Mouse (Mus musculus): ENCODE measurements around the gene Oit1. TPM values are rescaled to one million over a fixed set of nuclear protein-coding genes. Genes with fewer than 3 reads are reported as not detected.
A peak's percentile ranks its signal among the peaks of the same experiment; 100 is the strongest.

The Oit1 gene
- polyA plus RNA-seq, 1 experiment from 2014 or later: not detected

GRCm38 (mm10) chr14:8345566-8345965 lies 33.0 kb downstream of the Oit1 start:
- Histone ChIP-seq H3K9me3 (ENCODE audit: control insufficient read depth, low read length) (no peaks in the 10 kb centered on the region), H3K27ac (ENCODE audit: low read depth, low read length) (no peak overlapping the region), H3K4me3 (ENCODE audit: low read length) (no peak overlapping the region), H3K36me3 (ENCODE audit: control insufficient read depth, insufficient read depth, low read length) (no peaks in the 10 kb centered on the region), H3K9ac (ENCODE audit: low read depth, low read length) (no peak overlapping the region), H3K4me2 (ENCODE audit: low read length) (no peak overlapping the region), H3K27me3 (replicated peaks; ENCODE audit: control insufficient read depth, insufficient read depth, low read length) (no peaks in the 10 kb centered on the region), H3K4me1 (ENCODE audit: control insufficient read depth, insufficient read depth, low read depth, low read length) (no peaks in the 10 kb centered on the region)
- 64% methylated on average over 4 of the region's 4 CpGs for WGBS
- no peak for ATAC-seq

GRCm38 (mm10) chr14:8342509-8343106 lies 35.9 kb downstream of the Oit1 start:
- Histone ChIP-seq H3K4me2 (ENCODE audit: low read length) (no peak overlapping the region), H3K9me3 (ENCODE audit: control insufficient read depth, low read length) (no peaks in the 10 kb centered on the region), H3K36me3 (ENCODE audit: control insufficient read depth, insufficient read depth, low read length) (no peaks in the 10 kb centered on the region), H3K27ac (ENCODE audit: low read depth, low read length) (no peak overlapping the region), H3K4me1 (ENCODE audit: control insufficient read depth, insufficient read depth, low read depth, low read length) (no peaks in the 10 kb centered on the region), H3K4me3 (ENCODE audit: low read length) (no peak overlapping the region), H3K9ac (ENCODE audit: low read depth, low read length) (no peak overlapping the region), H3K27me3 (replicated peaks; ENCODE audit: control insufficient read depth, insufficient read depth, low read length) (no peaks in the 10 kb centered on the region)
- 56% methylated on average over 5 of the region's 5 CpGs for WGBS
- ATAC-seq: peak; percentile 46; the same call in 1 of the 2 replicates

- Histone ChIP-seq H3K9me3 (ENCODE audit: control insufficient read depth, low read length) (no peaks in the 10 kb centered on the region), H3K4me2 (ENCODE audit: low read length) (no peak overlapping the region), H3K27me3 (replicated peaks; ENCODE audit: control insufficient read depth, insufficient read depth, low read length) (no peaks in the 10 kb centered on the region), H3K4me3 (ENCODE audit: low read length) (no peak overlapping the region), H3K36me3 (ENCODE audit: control insufficient read depth, insufficient read depth, low read length) (no peaks in the 10 kb centered on the region), H3K4me1 (ENCODE audit: control insufficient read depth, insufficient read depth, low read depth, low read length) (no peaks in the 10 kb centered on the region), H3K27ac (ENCODE audit: low read depth, low read length) (no peak overlapping the region), H3K9ac (ENCODE audit: low read depth, low read length) (no peak overlapping the region)
- WGBS: 68% methylated on average over 4 of the region's 4 CpGs
- ATAC-seq: no peak
Measured at GRCm38 (mm10) chr14:8340226-8340625, 38.3 kb downstream of the Oit1 start.

- H3K36me3 ChIP-seq (ENCODE audit: control insufficient read depth, insufficient read depth, low read length): no peaks in the 10 kb centered on the region
- no peak overlapping the region for H3K4me2 ChIP-seq (ENCODE audit: low read length)
- no peaks in the 10 kb centered on the region for H3K9me3 ChIP-seq (ENCODE audit: control insufficient read depth, low read length)
- H3K27ac ChIP-seq (ENCODE audit: low read depth, low read length): no peak overlapping the region
- H3K4me3 ChIP-seq (ENCODE audit: low read length): no peak overlapping the region
- H3K9ac ChIP-seq (ENCODE audit: low read depth, low read length): no peak overlapping the region
- H3K4me1 ChIP-seq (ENCODE audit: control insufficient read depth, insufficient read depth, low read depth, low read length): no peaks in the 10 kb centered on the region; the same call in 1 of the 2 replicates
- 47% methylated on average over 10 of the region's 10 CpGs for WGBS
- ATAC-seq: no peak
- no peaks in the 10 kb centered on the region for H3K27me3 ChIP-seq (replicated peaks; ENCODE audit: control insufficient read depth, insufficient read depth, low read length)
Measured at GRCm38 (mm10) chr14:8335947-8336346, 42.6 kb downstream of the Oit1 start.

GRCm38 (mm10) chr14:8334511-8334910 lies 44.0 kb downstream of the Oit1 start:
- no peaks in the 10 kb centered on the region for H3K36me3 ChIP-seq (ENCODE audit: control insufficient read depth, insufficient read depth, low read length)
- no peaks in the 10 kb centered on the region for H3K27me3 ChIP-seq (replicated peaks; ENCODE audit: control insufficient read depth, insufficient read depth, low read length)
- H3K4me2 ChIP-seq (ENCODE audit: low read length): no peak overlapping the region
- no peaks in the 10 kb centered on the region for H3K9me3 ChIP-seq (ENCODE audit: control insufficient read depth, low read length)
- no peak overlapping the region for H3K27ac ChIP-seq (ENCODE audit: low read depth, low read length)
- no peak overlapping the region for H3K4me3 ChIP-seq (ENCODE audit: low read length)
- peaks cover 4% of the 10 kb centered on the region for H3K4me1 ChIP-seq (ENCODE audit: control insufficient read depth, insufficient read depth, low read depth, low read length)
- 72% methylated on average over 3 of the region's 3 CpGs for WGBS
- H3K9ac ChIP-seq (ENCODE audit: low read depth, low read length): no peak overlapping the region
- ATAC-seq: no peak

- Histone ChIP-seq H3K4me2 (ENCODE audit: low read length) (no peak overlapping the region), H3K4me1 (ENCODE audit: control insufficient read depth, insufficient read depth, low read depth, low read length) (peaks cover 8% of the 10 kb centered on the region), H3K4me3 (ENCODE audit: low read length) (no peak overlapping the region), H3K9me3 (ENCODE audit: control insufficient read depth, low read length) (no peaks in the 10 kb centered on the region), H3K27ac (ENCODE audit: low read depth, low read length) (no peak overlapping the region), H3K36me3 (ENCODE audit: control insufficient read depth, insufficient read depth, low read length) (no peaks in the 10 kb centered on the region), H3K9ac (ENCODE audit: low read depth, low read length) (no peak overlapping the region), H3K27me3 (replicated peaks; ENCODE audit: control insufficient read depth, insufficient read depth, low read length) (no peaks in the 10 kb centered on the region)
- no peak for ATAC-seq
- 88% methylated on average over 11 of the region's 11 CpGs for WGBS
Measured at GRCm38 (mm10) chr14:8332314-8333252, 46.0 kb downstream of the Oit1 start.

GRCm38 (mm10) chr14:8331307-8331905 lies 47.1 kb downstream of the Oit1 start:
- no peak overlapping the region for H3K4me3 ChIP-seq (ENCODE audit: low read length)
- no peak overlapping the region for H3K9ac ChIP-seq (ENCODE audit: low read depth, low read length)
- no peaks in the 10 kb centered on the region for H3K9me3 ChIP-seq (ENCODE audit: control insufficient read depth, low read length)
- no peak overlapping the region for H3K27ac ChIP-seq (ENCODE audit: low read depth, low read length)
- ATAC-seq: no peak
- H3K27me3 ChIP-seq (replicated peaks; ENCODE audit: control insufficient read depth, insufficient read depth, low read length): no peaks in the 10 kb centered on the region
- no peaks in the 10 kb centered on the region for H3K36me3 ChIP-seq (ENCODE audit: control insufficient read depth, insufficient read depth, low read length)
- no peak overlapping the region for H3K4me2 ChIP-seq (ENCODE audit: low read length)
- H3K4me1 ChIP-seq (ENCODE audit: control insufficient read depth, insufficient read depth, low read depth, low read length): peaks cover 8% of the 10 kb centered on the region
- 69% methylated on average over 14 of the region's 14 CpGs for WGBS

- H3K36me3 ChIP-seq (ENCODE audit: control insufficient read depth, insufficient read depth, low read length): no peaks in the 10 kb centered on the region
- H3K4me2 ChIP-seq (ENCODE audit: low read length): no peak overlapping the region
- no peaks in the 10 kb centered on the region for H3K27me3 ChIP-seq (replicated peaks; ENCODE audit: control insufficient read depth, insufficient read depth, low read length)
- H3K9me3 ChIP-seq (ENCODE audit: control insufficient read depth, low read length): no peaks in the 10 kb centered on the region
- H3K27ac ChIP-seq (ENCODE audit: low read depth, low read length): no peak overlapping the region
- WGBS: 66% methylated on average over 6 of the region's 6 CpGs
- H3K4me3 ChIP-seq (ENCODE audit: low read length): no peak overlapping the region
- no peak for ATAC-seq
- no peak overlapping the region for H3K9ac ChIP-seq (ENCODE audit: low read depth, low read length)
- peaks cover 8% of the 10 kb centered on the region for H3K4me1 ChIP-seq (ENCODE audit: control insufficient read depth, insufficient read depth, low read depth, low read length)
Measured at GRCm38 (mm10) chr14:8330390-8330789, 48.2 kb downstream of the Oit1 start.

GRCm38 (mm10) chr14:8329552-8329951 lies 49.0 kb downstream of the Oit1 start:
- no peak overlapping the region for H3K9ac ChIP-seq (ENCODE audit: low read depth, low read length)
- H3K36me3 ChIP-seq (ENCODE audit: control insufficient read depth, insufficient read depth, low read length): no peaks in the 10 kb centered on the region
- no peak overlapping the region for H3K4me2 ChIP-seq (ENCODE audit: low read length)
- 23% methylated on average over 4 of the region's 4 CpGs for WGBS
- no peak overlapping the region for H3K4me3 ChIP-seq (ENCODE audit: low read length)
- H3K9me3 ChIP-seq (ENCODE audit: control insufficient read depth, low read length): no peaks in the 10 kb centered on the region
- peaks cover 8% of the 10 kb centered on the region for H3K4me1 ChIP-seq (ENCODE audit: control insufficient read depth, insufficient read depth, low read depth, low read length)
- peak; percentile 73 for ATAC-seq
- peak overlapping the region; percentile 59; the same call in 1 of the 2 replicates for H3K27ac ChIP-seq (ENCODE audit: low read depth, low read length)
- no peaks in the 10 kb centered on the region for H3K27me3 ChIP-seq (replicated peaks; ENCODE audit: control insufficient read depth, insufficient read depth, low read length)

Measured in hindbrain, embryonic 16.5 days (tissue).